Mouse (Mus musculus) embryonic facial prominence, embryonic 14.5 days (tissue): ENCODE measurements around the gene Ephb1. TPM values are rescaled to one million over a fixed set of nuclear protein-coding genes. Genes with fewer than 3 reads are reported as not detected.

Experiments
- ATAC-seq: fragments of 200-750 bp; cut with Nextera tagmentation; 2 replicates; pipeline ENCODE4 v1.8.0; 2017; ENCODE audit warnings: low read depth, moderate number of reproducible peaks, moderate TSS enrichment
- DNase-seq: peaks from one replicate; pipeline ENCODE4 v3.0.0-alpha.2; 2015; ENCODE audit warnings: low spot score
- H3K27ac ChIP-seq: fragments of 300-500 bp; sonication (generic); replicated peaks from 2 replicates; pipeline ENCODE4 v1.5.1; 2014; ENCODE audit warnings: low read depth, mild to moderate bottlenecking, low read length, moderate library complexity
- H3K27me3 ChIP-seq: fragments of 300-500 bp; sonication (generic); replicated peaks from 2 replicates; pipeline ENCODE4 v1.6.1; 2014; ENCODE audit warnings: low read length; ENCODE audit not compliant: control insufficient read depth, insufficient read depth
- H3K36me3 ChIP-seq: fragments of 300-500 bp; sonication (generic); 2 replicates; pipeline ENCODE4 v1.6.1; 2014; ENCODE audit warnings: low read length, mixed read lengths; ENCODE audit not compliant: control insufficient read depth, insufficient read depth
- H3K4me1 ChIP-seq: fragments of 300-500 bp; sonication (generic); 2 replicates; pipeline ENCODE4 v1.6.1; 2014; ENCODE audit warnings: antibody characterized with exemption, low read length; ENCODE audit not compliant: control insufficient read depth, insufficient read depth
- H3K4me2 ChIP-seq: fragments of 300-500 bp; sonication (generic); 2 replicates; pipeline ENCODE4 v1.6.1; 2014; ENCODE audit warnings: low read depth, mild to moderate bottlenecking, low read length, moderate library complexity, mixed read lengths
- H3K4me3 ChIP-seq: fragments of 300-500 bp; sonication (generic); 2 replicates; pipeline ENCODE4 v1.5.1; 2014; ENCODE audit warnings: low read depth, mild to moderate bottlenecking, low read length
- H3K9ac ChIP-seq: fragments of 300-500 bp; sonication (generic); 2 replicates; pipeline ENCODE4 v1.6.1; 2014; ENCODE audit warnings: low read depth, mild to moderate bottlenecking, low read length, moderate library complexity, mixed read lengths
- H3K9me3 ChIP-seq: fragments of 300-500 bp; sonication (generic); 2 replicates; pipeline ENCODE4 v1.6.1; 2016; ENCODE audit warnings: low read length; ENCODE audit not compliant: control insufficient read depth
- WGBS: fragments of 180-500 bp; shearing (Covaris S2); extraction: QIAGEN DNeasy Blood & Tissue Kit; methylation state at CpG from one replicate; pipeline ENCODE4 v1.1.7; 2014; 5-methylcytosine and 5-hydroxymethylcytosine counted together
- polyA plus RNA-seq: library from polyadenylated mRNA; unstranded; fragments of >200 nt; fragmentation: Nextera tagmentation; extraction: Ambion mirVana; gene quantifications from 2 replicates; pipeline ENCODE4 v1.2.1, GENCODE M21; 2014

The Ephb1 gene
- polyA plus RNA-seq, 1 experiment from 2014 or later = 3.9 TPM

DNA sequence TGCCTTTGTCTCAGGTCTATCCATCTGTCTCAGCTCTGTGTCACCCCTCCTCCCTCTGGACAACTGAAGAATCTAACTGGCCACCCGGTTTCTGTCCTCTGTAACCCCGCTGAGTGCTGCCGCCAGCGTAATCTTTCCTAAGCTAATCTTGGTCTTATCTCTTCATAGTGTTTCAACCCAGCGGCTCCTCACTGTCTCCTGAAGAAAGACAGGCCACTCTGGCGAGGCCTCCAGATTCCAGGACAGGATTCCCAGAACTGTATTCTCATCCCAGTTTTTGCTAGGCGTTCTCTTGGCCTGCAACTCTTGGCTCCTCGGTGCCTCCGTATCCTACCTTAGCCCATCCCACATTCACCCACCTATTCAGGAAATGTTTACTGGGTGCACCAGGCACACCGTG is 2.0 kb upstream of the Ephb1 start:
- DNase-seq (no peak), ATAC-seq (no peak)
- H3K27ac ChIP-seq = no peak overlapping the region
- H3K27me3 ChIP-seq = peaks cover 48% of the 10 kb centered on the region
- H3K9me3 ChIP-seq = no peaks in the 10 kb centered on the region
- no peak overlapping the region for H3K9ac ChIP-seq
- H3K4me1 ChIP-seq = 0 out of 2 replicates have a peak, but pooled peaks cover 4% of the 10 kb centered on the region
- no peaks in the 10 kb centered on the region for H3K36me3 ChIP-seq
- H3K4me3 ChIP-seq = no peak overlapping the region
- no peak overlapping the region for H3K4me2 ChIP-seq
- 79% methylated on average over 10 of the region's 10 CpGs for WGBS

GRCm38 (mm10) chr9:102355726-102356125 is 1.2 kb upstream of the Ephb1 start:
- H3K9me3 ChIP-seq = no peaks in the 10 kb centered on the region
- DNase-seq = no peak
- no peak overlapping the region for H3K9ac ChIP-seq
- 68% methylated on average over 3 of the region's 3 CpGs for WGBS
- peaks cover 56% of the 10 kb centered on the region for H3K27me3 ChIP-seq
- ATAC-seq = no peak
- no peak overlapping the region for H3K4me2 ChIP-seq
- H3K4me1 ChIP-seq = 0 out of 2 replicates have a peak, but pooled peaks cover 4% of the 10 kb centered on the region
- no peak overlapping the region for H3K4me3 ChIP-seq
- no peak overlapping the region for H3K27ac ChIP-seq
- no peaks in the 10 kb centered on the region for H3K36me3 ChIP-seq

DNA sequence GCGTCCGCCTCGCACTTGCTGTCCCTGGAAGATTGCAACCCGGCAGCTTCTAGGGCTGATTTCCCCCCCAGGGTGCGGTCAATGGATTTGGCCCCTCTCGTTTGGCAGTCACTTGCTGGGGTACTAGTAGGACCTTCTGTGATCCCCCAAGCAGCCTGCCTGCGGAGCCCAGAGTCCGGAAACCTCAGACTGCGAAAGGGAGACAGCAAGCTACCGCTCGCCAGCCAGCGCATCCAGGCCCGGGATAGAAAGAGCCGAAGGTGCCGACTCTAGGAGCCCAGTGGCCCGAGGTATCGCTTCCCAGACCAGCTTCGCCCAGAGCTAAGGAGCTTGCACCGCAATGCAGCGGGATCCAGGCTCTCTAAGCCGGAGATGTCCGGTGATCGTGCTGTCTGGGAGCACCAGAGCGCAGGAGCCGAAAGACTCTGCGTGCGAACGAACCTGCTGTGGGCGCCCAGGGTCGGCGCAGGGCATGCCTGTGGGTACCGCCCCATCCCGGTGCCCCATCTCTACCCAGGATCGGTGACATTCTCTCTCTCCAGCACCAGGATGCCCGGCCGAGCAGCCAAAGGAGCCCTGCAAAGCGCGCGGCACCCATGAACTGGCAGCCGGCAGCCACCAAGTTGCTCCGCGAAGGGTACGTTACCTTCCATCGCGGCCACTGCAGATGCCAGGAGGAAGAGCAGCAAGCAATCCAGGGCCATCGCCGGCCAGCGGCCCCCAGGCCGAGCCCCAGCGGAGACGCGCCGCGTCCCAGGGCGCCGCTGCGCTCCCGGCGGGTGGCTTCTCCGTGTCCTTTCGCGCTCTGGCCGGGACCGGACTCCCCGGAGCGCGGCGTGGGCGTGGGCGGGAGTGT is 629 bp downstream of the Ephb1 start:
- WGBS = under 1% methylated on average over 52 of the region's 70 CpGs
- DNase-seq (peak; percentile 16), ATAC-seq (peak; percentile 32)
- Histone ChIP-seq H3K27ac (no peak overlapping the region), H3K9me3 (no peaks in the 10 kb centered on the region), H3K9ac (peak overlapping the region; percentile 70), H3K4me1 (0 out of 2 replicates have a peak, but pooled peaks cover 4% of the 10 kb centered on the region), H3K36me3 (no peaks in the 10 kb centered on the region), H3K4me2 (peak overlapping the region; percentile 100), H3K27me3 (peaks cover 70% of the 10 kb centered on the region), H3K4me3 (peak overlapping the region; percentile 71)

- Histone ChIP-seq H3K36me3 (no peaks in the 10 kb centered on the region), H3K4me3 (peak overlapping the region; percentile 71), H3K4me2 (peak overlapping the region; percentile 100), H3K27ac (no peak overlapping the region), H3K9ac (peak overlapping the region; percentile 70), H3K4me1 (0 out of 2 replicates have a peak, but pooled peaks cover 4% of the 10 kb centered on the region), H3K27me3 (peaks cover 74% of the 10 kb centered on the region), H3K9me3 (no peaks in the 10 kb centered on the region)
- peak; percentile 17 for DNase-seq
- no peak for ATAC-seq
- 0% methylated on average over 21 of the region's 38 CpGs for WGBS
These were observed 1.3 kb downstream of the Ephb1 start for GRCm38 (mm10) chr9:102353056-102353635.

DNA sequence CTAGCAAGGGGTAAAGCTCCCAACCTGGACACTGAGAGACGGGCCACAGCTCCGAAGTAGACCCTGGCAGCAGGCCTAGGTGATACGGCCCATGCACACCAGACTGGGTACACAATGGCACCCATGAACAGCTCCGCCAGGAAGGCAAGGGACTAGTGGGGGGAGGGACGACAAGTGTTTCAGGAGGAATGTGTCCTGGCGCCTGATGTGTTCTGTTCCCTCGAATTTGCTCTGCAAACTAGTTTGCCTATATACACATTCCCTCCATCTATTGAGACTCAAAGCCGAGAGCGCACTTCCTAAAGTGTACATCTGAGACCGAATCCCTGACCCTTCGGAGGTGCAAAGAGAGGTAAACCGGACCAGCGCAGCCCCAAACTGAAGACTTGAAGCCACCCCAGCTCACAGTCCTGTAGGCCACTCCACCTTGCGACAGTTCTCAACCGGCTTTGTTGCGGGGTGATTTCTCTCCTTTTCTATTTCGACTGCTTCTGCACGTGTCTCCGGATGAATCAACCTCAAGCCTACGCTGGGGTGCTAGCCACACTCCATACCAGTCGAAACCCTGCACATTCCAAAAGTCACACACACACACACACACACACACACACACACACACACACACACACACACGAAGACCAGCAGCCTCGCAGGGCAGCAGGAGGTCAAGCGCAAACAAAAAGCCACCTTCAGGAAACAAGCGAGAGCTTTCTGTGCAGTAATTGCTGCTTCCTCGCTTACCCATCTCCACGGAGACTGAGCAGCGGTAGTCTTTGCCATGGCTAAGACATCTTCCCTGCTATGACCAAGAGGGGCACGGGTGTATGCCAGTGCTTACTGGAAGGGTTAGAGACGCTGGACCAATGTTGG is 2.1 kb downstream of the Ephb1 start:
- H3K4me2 ChIP-seq = peak overlapping the region; percentile 100
- H3K27me3 ChIP-seq = peaks cover 74% of the 10 kb centered on the region
- 0 out of 2 replicates have a peak, but pooled peaks cover 4% of the 10 kb centered on the region for H3K4me1 ChIP-seq
- no peak overlapping the region for H3K9ac ChIP-seq
- peak overlapping the region; percentile 71 for H3K4me3 ChIP-seq
- no peak overlapping the region for H3K27ac ChIP-seq
- ATAC-seq (no peak), DNase-seq (no peak)
- 2% methylated on average over 30 of the region's 30 CpGs for WGBS
- H3K36me3 ChIP-seq = no peaks in the 10 kb centered on the region
- no peaks in the 10 kb centered on the region for H3K9me3 ChIP-seq

DNA sequence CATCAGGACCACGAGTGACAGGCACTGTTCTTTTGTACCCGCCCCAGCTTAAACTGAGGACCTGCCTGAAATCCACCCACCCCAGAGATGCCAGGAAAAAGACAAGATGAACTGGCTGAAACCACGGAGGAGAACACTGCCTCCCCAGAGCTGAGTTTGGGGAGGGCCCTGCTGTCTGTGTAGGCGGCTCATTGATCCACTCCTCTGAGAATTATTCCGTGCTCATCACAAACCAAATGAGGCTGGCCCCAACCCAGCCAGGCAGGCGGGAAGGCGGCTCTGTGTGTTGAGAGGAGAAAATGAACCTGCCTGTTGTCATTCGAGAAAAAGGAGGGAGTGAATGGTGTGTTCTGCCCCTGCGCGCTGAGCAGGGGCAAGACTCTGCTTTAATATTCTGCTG is 2.8 kb downstream of the Ephb1 start:
- H3K9me3 ChIP-seq = no peaks in the 10 kb centered on the region
- peak overlapping the region; percentile 100; the same call in 1 of the 2 replicates for H3K4me2 ChIP-seq
- WGBS = 11% methylated on average over 10 of the region's 10 CpGs
- ATAC-seq (no peak), DNase-seq (no peak)
- no peaks in the 10 kb centered on the region for H3K36me3 ChIP-seq
- H3K27ac ChIP-seq = no peak overlapping the region
- H3K4me3 ChIP-seq = no peak overlapping the region; the same call in 1 of the 2 replicates
- peaks cover 68% of the 10 kb centered on the region for H3K27me3 ChIP-seq
- no peak overlapping the region for H3K9ac ChIP-seq
- 0 out of 2 replicates have a peak, but pooled peaks cover 4% of the 10 kb centered on the region for H3K4me1 ChIP-seq

DNA sequence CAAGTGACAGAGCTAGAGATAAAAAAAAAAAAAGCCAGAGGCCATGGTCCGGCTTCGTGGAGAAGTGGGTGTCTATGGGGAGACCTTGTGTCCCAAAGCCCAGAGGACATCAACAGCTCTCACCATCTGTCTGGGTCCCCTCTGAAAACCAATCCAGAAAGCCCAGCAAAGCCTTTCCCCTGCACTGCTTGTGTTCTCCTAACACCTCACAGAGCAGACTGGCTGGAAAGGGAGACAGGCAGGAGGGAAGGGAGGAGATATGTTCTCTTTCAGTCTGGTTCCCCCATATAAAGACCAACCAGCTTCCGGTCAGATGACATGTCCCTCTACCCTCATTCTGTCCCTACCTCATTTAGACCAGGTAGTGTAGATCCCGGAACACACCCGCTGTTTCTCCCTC is 3.3 kb downstream of the Ephb1 start:
- ATAC-seq = no peak
- H3K27me3 ChIP-seq = peaks cover 68% of the 10 kb centered on the region
- H3K9me3 ChIP-seq = no peaks in the 10 kb centered on the region
- no peak overlapping the region for H3K9ac ChIP-seq
- H3K27ac ChIP-seq = no peak overlapping the region
- 0 out of 2 replicates have a peak, but pooled peaks cover 4% of the 10 kb centered on the region for H3K4me1 ChIP-seq
- no peaks in the 10 kb centered on the region for H3K36me3 ChIP-seq
- no peak for DNase-seq
- 56% methylated on average over 5 of the region's 5 CpGs for WGBS
- H3K4me2 ChIP-seq = no peak overlapping the region
- H3K4me3 ChIP-seq = no peak overlapping the region

GRCm38 (mm10) chr9:102350696-102351095 is 3.8 kb downstream of the Ephb1 start:
- Histone ChIP-seq H3K4me2 (no peak overlapping the region), H3K4me1 (0 out of 2 replicates have a peak, but pooled peaks cover 4% of the 10 kb centered on the region), H3K9me3 (no peaks in the 10 kb centered on the region), H3K27ac (no peak overlapping the region), H3K36me3 (no peaks in the 10 kb centered on the region), H3K9ac (no peak overlapping the region), H3K4me3 (no peak overlapping the region), H3K27me3 (peaks cover 63% of the 10 kb centered on the region)
- no peak for DNase-seq
- WGBS = 78% methylated on average over 6 of the region's 6 CpGs
- ATAC-seq = no peak
